Mouse (Mus musculus): ENCODE data around the gene Saysd1. TPM values are rescaled to one million over a fixed set of nuclear protein-coding genes. Genes with fewer than 3 reads are reported as not detected.

Saysd1 gene
- polyA plus RNA-seq, 1 experiment from 2014 or later = 14.9 TPM

DNA sequence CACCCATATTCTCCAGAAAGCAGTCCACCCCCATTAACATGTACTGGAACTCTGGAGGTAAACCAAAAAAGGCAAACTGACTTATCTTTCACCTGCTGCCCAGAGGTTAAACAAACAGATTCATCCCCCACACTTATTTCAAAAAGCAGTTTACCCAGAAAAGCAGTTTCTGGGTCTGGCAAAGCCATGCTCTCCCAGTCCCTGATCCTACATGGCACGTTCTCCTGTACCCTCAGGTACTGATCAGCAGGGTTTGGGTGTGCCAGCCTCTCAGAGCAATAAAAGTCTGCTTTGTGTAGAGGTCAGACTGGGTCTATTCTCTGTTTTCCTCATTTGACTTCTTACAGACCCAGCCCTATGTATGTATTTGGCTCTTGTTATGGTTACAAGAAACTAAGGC lies 57.2 kb downstream of the Saysd1 start:
- no peak overlapping the region for H3K4me2 ChIP-seq (replicated peaks; ENCODE audit: low read depth, low read length)
- 89% methylated on average over 1 of the region's 1 CpGs for WGBS

DNA sequence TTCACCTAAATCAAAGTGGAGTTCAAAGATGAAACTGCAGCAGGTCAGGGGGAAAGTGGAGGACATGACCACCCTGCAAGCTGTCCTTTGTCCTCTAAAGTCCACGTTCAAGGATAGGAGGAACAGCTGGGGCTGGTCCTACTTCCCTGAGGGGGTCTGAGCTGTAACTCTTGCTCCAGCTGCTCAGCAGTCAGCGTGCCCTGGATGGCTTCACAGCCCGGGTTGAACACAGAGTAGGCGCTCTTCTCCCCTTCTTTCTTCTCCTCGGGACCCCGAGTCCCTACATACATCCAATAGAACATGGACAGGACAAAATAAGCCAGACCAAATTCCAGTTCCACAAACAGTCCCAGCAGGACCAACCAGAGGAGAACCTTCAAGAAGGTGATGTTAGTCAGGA lies 61.2 kb downstream of the Saysd1 start:
- no peak for ATAC-seq (ENCODE audit: low FRiP score)
- H3K9ac ChIP-seq (ENCODE audit: low read depth, low read length) = no peak overlapping the region
- no peak overlapping the region for H3K27ac ChIP-seq (ENCODE audit: low read depth, low read length)
- no peak for DNase-seq (ENCODE audit: low spot score)
- no peak overlapping the region for H3K4me2 ChIP-seq (replicated peaks; ENCODE audit: low read depth, low read length)
- H3K4me1 ChIP-seq (replicated peaks; ENCODE audit: control insufficient read depth, insufficient read depth, low read length) = no peaks in the 10 kb centered on the region
- no peaks in the 10 kb centered on the region for H3K36me3 ChIP-seq (ENCODE audit: control insufficient read depth, insufficient read depth, low read length)
- H3K9me3 ChIP-seq (ENCODE audit: control insufficient read depth, low read length) = no peaks in the 10 kb centered on the region
- 83% methylated on average over 6 of the region's 6 CpGs for WGBS
- no peak overlapping the region for H3K4me3 ChIP-seq (ENCODE audit: low read depth, low read length)
- H3K27me3 ChIP-seq (ENCODE audit: control insufficient read depth, insufficient read depth, low read length) = no peaks in the 10 kb centered on the region

More for the DNA sequence above, 57.2 kb downstream of the Saysd1 start:
- Histone ChIP-seq H3K9ac (ENCODE audit: low read depth, low read length) (no peak overlapping the region), H3K36me3 (ENCODE audit: control insufficient read depth, insufficient read depth, low read length) (no peaks in the 10 kb centered on the region), H3K4me3 (ENCODE audit: low read depth, low read length) (no peak overlapping the region), H3K4me1 (replicated peaks; ENCODE audit: control insufficient read depth, insufficient read depth, low read length) (no peaks in the 10 kb centered on the region), H3K27ac (ENCODE audit: low read depth, low read length) (no peak overlapping the region), H3K9me3 (ENCODE audit: control insufficient read depth, low read length) (no peaks in the 10 kb centered on the region), H3K27me3 (ENCODE audit: control insufficient read depth, insufficient read depth, low read length) (no peaks in the 10 kb centered on the region)
- DNase-seq (ENCODE audit: low spot score) (no peak), ATAC-seq (ENCODE audit: low FRiP score) (no peak)

DNA sequence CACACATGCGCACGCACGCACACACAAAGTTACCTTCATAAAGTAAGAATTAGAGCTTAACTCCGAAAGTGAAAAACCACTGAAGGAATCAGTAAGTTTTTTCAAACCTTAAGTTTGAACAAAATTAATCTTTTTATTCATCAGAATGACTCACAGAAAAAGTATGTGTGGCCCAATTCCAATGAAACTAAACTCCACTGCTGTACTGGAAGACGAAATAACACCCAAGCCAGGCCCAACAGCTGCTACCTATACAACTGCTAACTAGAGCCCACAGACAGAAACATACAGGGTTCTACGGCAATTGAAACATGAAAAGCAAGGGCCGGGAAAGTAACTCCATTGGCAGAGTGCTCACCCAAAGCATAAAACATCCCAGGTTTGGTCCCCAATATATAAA lies 62.8 kb downstream of the Saysd1 start:
- WGBS = 94% methylated on average over 7 of the region's 7 CpGs
- no peak for ATAC-seq (ENCODE audit: low FRiP score)

DNA sequence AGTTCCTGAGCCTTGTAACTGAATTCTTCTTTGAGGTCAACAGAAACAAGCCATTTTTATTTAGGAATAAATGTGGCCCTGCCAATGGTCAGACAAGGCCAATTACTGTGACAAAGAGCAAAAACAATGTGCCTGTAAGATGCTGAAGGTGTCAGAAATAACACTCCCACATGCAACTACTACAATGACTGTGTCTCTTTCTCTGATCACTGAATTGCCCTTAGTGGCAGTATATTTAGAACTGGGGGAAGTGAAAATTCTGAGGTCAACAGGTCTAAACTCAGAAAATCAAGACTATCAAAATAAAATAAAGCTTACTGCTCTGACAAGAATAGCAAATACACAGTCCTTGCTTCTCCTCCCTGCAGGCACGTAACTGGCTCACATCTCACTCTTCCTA lies 63.6 kb downstream of the Saysd1 start:
- no peaks in the 10 kb centered on the region for H3K4me1 ChIP-seq (replicated peaks; ENCODE audit: control insufficient read depth, insufficient read depth, low read length)
- H3K4me2 ChIP-seq (replicated peaks; ENCODE audit: low read depth, low read length) = no peak overlapping the region
- no peaks in the 10 kb centered on the region for H3K27me3 ChIP-seq (ENCODE audit: control insufficient read depth, insufficient read depth, low read length)
- ATAC-seq (ENCODE audit: low FRiP score) = no peak
- no peaks in the 10 kb centered on the region for H3K36me3 ChIP-seq (ENCODE audit: control insufficient read depth, insufficient read depth, low read length)
- 77% methylated on average over 1 of the region's 1 CpGs for WGBS
- no peak overlapping the region for H3K9ac ChIP-seq (ENCODE audit: low read depth, low read length)
- no peaks in the 10 kb centered on the region for H3K9me3 ChIP-seq (ENCODE audit: control insufficient read depth, low read length)
- no peak overlapping the region for H3K4me3 ChIP-seq (ENCODE audit: low read depth, low read length)
- no peak overlapping the region for H3K27ac ChIP-seq (ENCODE audit: low read depth, low read length)
- no peak for DNase-seq (ENCODE audit: low spot score)

More for the DNA sequence above, 62.8 kb downstream of the Saysd1 start:
- no peak for DNase-seq (ENCODE audit: low spot score)
- H3K4me2 ChIP-seq (replicated peaks; ENCODE audit: low read depth, low read length) = no peak overlapping the region
- no peaks in the 10 kb centered on the region for H3K9me3 ChIP-seq (ENCODE audit: control insufficient read depth, low read length)
- no peaks in the 10 kb centered on the region for H3K27me3 ChIP-seq (ENCODE audit: control insufficient read depth, insufficient read depth, low read length)
- no peak overlapping the region for H3K4me3 ChIP-seq (ENCODE audit: low read depth, low read length)
- no peak overlapping the region for H3K9ac ChIP-seq (ENCODE audit: low read depth, low read length)
- H3K36me3 ChIP-seq (ENCODE audit: control insufficient read depth, insufficient read depth, low read length) = no peaks in the 10 kb centered on the region
- H3K4me1 ChIP-seq (replicated peaks; ENCODE audit: control insufficient read depth, insufficient read depth, low read length) = no peaks in the 10 kb centered on the region
- H3K27ac ChIP-seq (ENCODE audit: low read depth, low read length) = no peak overlapping the region

DNA sequence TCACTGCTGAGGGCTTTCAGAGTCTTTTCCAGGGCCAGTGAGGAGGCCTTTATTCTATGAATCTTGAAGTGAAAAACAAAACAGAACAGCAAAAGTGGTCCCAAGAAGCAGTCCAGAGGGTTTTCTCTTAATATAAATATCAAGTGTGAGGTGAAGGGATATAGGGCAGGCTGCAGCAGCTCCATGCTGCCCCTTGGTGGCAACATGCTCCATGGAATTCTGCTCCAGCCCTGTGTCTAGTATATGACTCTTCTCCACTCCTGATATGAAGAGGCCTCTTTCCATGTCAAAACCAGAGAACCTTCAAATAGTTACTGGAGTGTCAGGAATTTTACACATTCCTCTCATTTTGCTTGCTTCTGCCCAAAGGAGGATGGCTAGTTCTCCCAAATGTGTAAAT lies 67.7 kb downstream of the Saysd1 start:
- Histone ChIP-seq H3K27me3 (ENCODE audit: control insufficient read depth, insufficient read depth, low read length) (no peaks in the 10 kb centered on the region), H3K9ac (ENCODE audit: low read depth, low read length) (no peak overlapping the region), H3K4me1 (replicated peaks; ENCODE audit: control insufficient read depth, insufficient read depth, low read length) (no peaks in the 10 kb centered on the region), H3K9me3 (ENCODE audit: control insufficient read depth, low read length) (no peaks in the 10 kb centered on the region), H3K36me3 (ENCODE audit: control insufficient read depth, insufficient read depth, low read length) (no peaks in the 10 kb centered on the region), H3K27ac (ENCODE audit: low read depth, low read length) (no peak overlapping the region), H3K4me2 (replicated peaks; ENCODE audit: low read depth, low read length) (no peak overlapping the region), H3K4me3 (ENCODE audit: low read depth, low read length) (no peak overlapping the region)
- no peak for ATAC-seq (ENCODE audit: low FRiP score)
- peak; percentile 39 for DNase-seq (ENCODE audit: low spot score)

DNA sequence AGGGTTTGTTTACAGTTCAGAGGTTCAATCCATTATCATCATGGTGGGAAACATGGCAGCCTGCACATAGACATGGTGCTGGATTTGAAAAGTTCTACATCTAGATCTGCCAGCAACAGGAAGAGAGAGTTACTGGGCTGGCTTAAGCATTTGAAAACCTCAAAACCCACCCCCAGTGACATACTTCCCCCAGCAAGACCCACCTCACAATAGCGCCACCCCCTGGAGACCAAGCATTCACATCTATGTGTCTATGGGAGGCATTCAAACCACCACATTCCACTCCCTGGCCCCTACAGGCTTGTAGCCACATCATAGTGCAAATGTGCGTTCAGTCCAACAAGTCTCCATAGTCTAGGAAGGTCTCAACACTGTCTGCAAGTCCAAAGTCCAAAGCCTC lies 70.0 kb downstream of the Saysd1 start:
- H3K36me3 ChIP-seq (ENCODE audit: control insufficient read depth, insufficient read depth, low read length) = no peaks in the 10 kb centered on the region
- DNase-seq (ENCODE audit: low spot score) = no peak
- no peak overlapping the region for H3K4me3 ChIP-seq (ENCODE audit: low read depth, low read length)
- no peak for ATAC-seq (ENCODE audit: low FRiP score)
- no peak overlapping the region for H3K27ac ChIP-seq (ENCODE audit: low read depth, low read length)
- 86% methylated on average over 2 of the region's 2 CpGs for WGBS
- no peak overlapping the region for H3K4me2 ChIP-seq (replicated peaks; ENCODE audit: low read depth, low read length)
- H3K4me1 ChIP-seq (replicated peaks; ENCODE audit: control insufficient read depth, insufficient read depth, low read length) = no peaks in the 10 kb centered on the region
- no peaks in the 10 kb centered on the region for H3K9me3 ChIP-seq (ENCODE audit: control insufficient read depth, low read length)
- H3K27me3 ChIP-seq (ENCODE audit: control insufficient read depth, insufficient read depth, low read length) = no peaks in the 10 kb centered on the region
- H3K9ac ChIP-seq (ENCODE audit: low read depth, low read length) = no peak overlapping the region

DNA sequence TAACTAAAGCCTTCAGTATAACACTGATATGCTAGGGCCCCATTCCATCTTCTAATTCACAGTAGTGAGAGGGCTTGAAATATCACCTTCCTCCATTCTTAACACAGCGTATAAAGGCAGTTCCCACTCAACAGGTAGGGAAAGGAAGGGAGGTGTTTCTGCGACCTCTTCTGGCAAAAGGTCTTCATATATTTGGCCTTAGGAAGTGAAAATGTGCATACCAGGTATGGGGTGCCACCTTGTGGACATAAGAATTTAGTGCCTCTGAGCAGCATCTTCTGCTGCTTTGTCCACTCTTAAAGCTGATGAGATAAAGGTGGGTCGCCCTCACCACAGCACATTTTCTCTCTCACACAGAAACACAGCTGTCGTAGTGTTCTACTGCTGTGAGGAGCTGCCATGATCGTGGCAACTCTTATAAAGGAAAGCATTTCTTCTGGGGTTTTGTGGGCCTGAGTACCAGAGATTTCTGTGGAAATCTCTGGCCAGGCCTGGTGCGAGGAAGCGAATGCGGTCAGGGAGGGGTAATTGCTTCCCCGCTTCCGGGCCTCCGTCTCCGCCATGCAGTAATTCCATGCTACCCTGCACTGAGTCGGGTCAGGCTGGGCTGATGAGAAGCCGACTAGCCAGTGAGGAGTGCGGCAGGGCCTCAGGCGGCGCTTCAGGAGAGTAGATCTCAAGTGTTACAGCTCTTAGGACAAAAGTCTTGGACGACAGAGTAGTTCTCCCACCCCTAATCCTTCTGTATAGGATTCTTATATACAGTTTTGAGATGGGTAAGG lies 70.8 kb downstream of the Saysd1 start:
- ATAC-seq (ENCODE audit: low FRiP score) (peak; percentile 75), DNase-seq (ENCODE audit: low spot score) (peak; percentile 84)
- Histone ChIP-seq H3K4me1 (replicated peaks; ENCODE audit: control insufficient read depth, insufficient read depth, low read length) (no peaks in the 10 kb centered on the region), H3K27me3 (ENCODE audit: control insufficient read depth, insufficient read depth, low read length) (no peaks in the 10 kb centered on the region), H3K27ac (ENCODE audit: low read depth, low read length) (no peak overlapping the region), H3K9me3 (ENCODE audit: control insufficient read depth, low read length) (no peaks in the 10 kb centered on the region), H3K36me3 (ENCODE audit: control insufficient read depth, insufficient read depth, low read length) (no peaks in the 10 kb centered on the region), H3K4me3 (ENCODE audit: low read depth, low read length) (no peak overlapping the region), H3K4me2 (replicated peaks; ENCODE audit: low read depth, low read length) (no peak overlapping the region), H3K9ac (ENCODE audit: low read depth, low read length) (0 out of 2 replicates have a peak overlapping the region, but pooled peaks have one; percentile 2)
- 46% methylated on average over 18 of the region's 18 CpGs for WGBS

DNA sequence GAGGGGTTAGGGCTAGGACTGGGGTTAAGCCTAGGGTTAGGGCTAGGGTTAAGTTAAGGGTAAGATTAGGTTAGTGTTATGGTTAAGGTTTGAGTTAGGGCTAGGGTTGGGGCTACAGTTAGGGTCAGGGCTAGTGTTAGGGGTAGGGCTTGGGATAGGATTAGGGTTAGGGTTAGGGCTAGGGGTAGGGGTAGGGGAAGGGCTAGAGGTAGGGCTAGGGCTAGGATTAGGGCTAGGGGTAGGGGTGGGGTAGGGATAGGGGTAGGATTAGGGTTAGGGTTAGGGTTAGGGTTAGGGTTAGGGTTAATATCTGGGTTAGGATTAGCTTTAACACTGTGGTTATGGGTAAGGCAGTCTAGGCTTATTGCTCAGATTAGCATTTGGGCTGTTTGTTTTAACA lies 73.6 kb downstream of the Saysd1 start:
- H3K27ac ChIP-seq (ENCODE audit: low read depth, low read length) = no peak overlapping the region
- no peaks in the 10 kb centered on the region for H3K36me3 ChIP-seq (ENCODE audit: control insufficient read depth, insufficient read depth, low read length)
- H3K4me1 ChIP-seq (replicated peaks; ENCODE audit: control insufficient read depth, insufficient read depth, low read length) = no peaks in the 10 kb centered on the region
- no peak overlapping the region for H3K4me2 ChIP-seq (replicated peaks; ENCODE audit: low read depth, low read length)
- no peaks in the 10 kb centered on the region for H3K27me3 ChIP-seq (ENCODE audit: control insufficient read depth, insufficient read depth, low read length)
- no peak overlapping the region for H3K9ac ChIP-seq (ENCODE audit: low read depth, low read length)
- H3K9me3 ChIP-seq (ENCODE audit: control insufficient read depth, low read length) = no peaks in the 10 kb centered on the region
- DNase-seq (ENCODE audit: low spot score) (no peak), ATAC-seq (ENCODE audit: low FRiP score) (no peak)
- H3K4me3 ChIP-seq (ENCODE audit: low read depth, low read length) = no peak overlapping the region

DNA sequence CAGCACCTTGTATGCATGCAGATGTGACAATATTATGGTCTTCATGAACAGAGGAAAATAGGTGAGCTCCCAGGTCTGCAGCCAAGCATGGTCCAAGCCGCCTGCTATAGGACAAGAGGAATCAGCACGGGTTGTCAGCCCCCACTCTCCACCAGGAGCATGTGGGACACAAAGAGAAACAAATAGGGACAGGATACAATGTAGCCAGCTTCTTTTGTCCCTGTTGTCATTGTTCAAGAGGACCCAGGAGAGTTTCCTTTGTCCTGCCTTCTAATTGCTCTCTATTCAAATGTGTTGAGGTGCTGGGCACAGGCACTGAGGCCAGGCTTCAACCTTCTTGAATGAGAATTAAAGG lies 89.9 kb downstream of the Saysd1 start:
- Histone ChIP-seq H3K4me2 (replicated peaks; ENCODE audit: low read depth, low read length) (no peak overlapping the region), H3K9ac (ENCODE audit: low read depth, low read length) (no peak overlapping the region), H3K27me3 (ENCODE audit: control insufficient read depth, insufficient read depth, low read length) (no peaks in the 10 kb centered on the region), H3K9me3 (ENCODE audit: control insufficient read depth, low read length) (no peaks in the 10 kb centered on the region), H3K4me3 (ENCODE audit: low read depth, low read length) (no peak overlapping the region), H3K27ac (ENCODE audit: low read depth, low read length) (no peak overlapping the region), H3K4me1 (replicated peaks; ENCODE audit: control insufficient read depth, insufficient read depth, low read length) (peaks cover 3% of the 10 kb centered on the region; the same call in 1 of the 2 replicates), H3K36me3 (ENCODE audit: control insufficient read depth, insufficient read depth, low read length) (no peaks in the 10 kb centered on the region)
- 18% methylated on average over 2 of the region's 2 CpGs for WGBS
- DNase-seq (ENCODE audit: low spot score) (peak; percentile 27), ATAC-seq (ENCODE audit: low FRiP score) (peak; percentile 61)

Data from hindbrain, embryonic 11.5 days (tissue).